Mouse (Mus musculus) v-Abl transformed pro-B cells (cell line): ENCODE data around the gene Acot2.
"Not testable (repeated sequence)": the region's sequence is repeated elsewhere in the genome, so short reads cannot be mapped to it uniquely, and the experiment has no call there.

Experiments used
- in situ Hi-C, 2 experiments: fragments of 400-800 bp; cut with MboI; formaldehyde crosslinking; loops; one replicate each; pipeline ENCODE4 v1.15.1; 2025; ENCODE audit not compliant: unreplicated experiment in 2 of 2

The Acot2 gene

DNA sequence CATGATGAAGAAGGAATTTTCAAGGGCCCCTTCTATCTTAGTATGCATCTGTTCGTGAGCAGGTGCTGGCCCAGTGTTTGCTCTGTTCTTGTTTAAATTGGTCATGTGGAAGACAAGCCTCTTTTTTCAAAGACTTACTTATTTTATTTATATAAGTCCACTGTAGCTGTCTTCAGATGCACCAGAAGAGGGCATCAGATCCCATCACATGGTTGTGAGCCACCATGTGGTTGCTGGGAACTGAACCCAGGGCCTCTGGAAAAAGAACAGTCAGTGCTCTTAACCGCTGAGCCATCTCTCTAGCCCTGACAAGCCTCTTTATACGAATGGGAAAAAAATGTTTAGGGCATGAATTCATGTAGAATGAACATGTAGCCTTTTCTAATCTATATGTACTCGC lies 1.7 kb downstream of the Acot2 start:
- in situ Hi-C loops = no loop called here

DNA sequence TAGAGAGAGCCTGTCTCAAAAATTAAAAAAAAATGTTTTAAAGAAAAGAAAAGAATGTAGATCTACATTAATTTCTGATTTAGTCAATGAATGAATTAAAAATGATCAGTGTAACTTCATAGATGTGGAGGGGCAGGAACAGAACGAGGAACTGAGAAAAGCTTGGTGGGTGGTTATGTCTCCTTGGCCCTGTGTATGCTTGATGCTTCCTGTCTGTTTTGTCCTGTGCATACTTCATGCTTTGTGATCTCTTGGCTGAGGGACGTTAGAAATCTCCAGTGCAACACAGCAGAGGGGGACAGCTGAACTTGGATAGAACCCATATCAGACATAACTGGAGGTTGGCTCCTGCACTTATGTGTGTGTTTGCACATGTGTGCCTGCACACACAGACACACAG lies 9.6 kb downstream of the Acot2 start:
- in situ Hi-C loops = no loop called here

DNA sequence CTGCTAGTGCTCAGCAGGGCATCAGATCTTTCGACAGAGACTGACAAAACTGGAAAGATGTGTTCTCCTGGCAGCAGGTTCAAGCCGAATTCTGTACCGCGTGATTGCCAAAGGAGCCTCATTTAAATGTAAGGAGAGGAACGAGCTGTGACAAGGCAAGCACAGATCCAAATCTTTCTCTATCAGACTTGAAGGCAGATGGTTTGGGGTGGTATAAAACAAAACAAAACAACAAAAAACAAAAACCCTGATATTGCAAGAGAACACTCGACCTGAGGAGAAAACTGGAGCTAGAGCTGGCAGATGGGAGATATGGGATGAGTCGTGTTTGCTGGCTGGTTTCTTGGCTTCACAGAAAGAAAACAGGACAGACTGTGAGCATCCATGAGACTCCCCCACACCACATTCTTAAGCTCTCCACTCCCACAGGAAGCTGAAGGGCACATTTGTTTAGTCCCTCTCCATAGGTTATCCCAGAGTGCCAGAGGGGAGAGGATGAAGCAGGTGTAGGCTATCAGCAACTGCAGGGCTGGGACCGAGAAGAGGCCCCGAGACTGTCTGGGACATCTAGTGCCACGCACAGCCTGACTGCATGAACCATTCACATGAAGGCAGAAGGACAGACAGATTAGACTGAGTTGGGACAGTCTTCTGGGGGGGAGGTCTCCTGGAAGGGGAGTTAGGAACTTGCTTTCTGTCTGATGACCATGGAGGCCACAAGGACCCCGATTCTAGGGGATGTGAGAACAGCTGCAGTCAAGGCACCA lies 10.9 kb downstream of the Acot2 start:
- in situ Hi-C loops = no loop called here

DNA sequence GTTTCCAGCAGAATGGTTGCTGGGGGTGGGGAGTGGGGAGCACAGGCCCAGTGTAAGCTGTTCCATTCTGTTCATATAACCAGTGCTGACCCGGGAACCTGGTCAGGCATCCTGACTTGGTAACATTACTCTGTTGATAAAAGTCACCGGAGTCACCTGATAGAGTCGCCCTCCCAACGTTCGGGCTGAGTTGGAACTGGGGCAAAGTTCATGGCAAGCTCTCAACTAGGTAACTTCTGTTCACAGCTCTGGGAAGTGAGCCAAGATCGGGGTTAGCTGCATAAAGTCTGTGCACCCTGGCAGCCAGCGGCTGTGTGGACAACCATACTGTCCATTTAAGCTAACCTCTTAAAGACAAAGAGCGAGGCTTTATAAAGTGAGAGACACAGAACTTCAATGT lies 11.6 kb downstream of the Acot2 start:
- in situ Hi-C loops = not testable (repeated sequence)

DNA sequence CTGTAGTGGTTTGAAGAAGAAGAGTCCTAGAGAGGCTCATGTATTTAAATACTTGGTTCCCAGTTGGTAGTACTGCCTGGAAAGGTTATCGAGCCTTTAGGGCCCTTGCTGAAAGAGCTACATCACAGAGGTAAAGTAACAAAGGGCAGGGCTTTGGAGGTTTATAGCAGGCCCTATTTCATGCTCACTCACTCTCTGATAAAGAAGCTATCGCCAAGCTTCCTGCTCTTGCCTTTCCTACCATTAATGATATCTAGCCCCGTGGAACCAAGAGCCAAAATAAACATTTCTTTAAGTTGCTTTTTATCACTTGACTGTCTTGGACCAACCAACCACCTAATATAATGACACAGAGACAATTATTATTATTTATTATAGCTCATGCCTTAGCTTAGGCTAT lies 12.8 kb downstream of the Acot2 start:
- in situ Hi-C loops = no loop called here

DNA sequence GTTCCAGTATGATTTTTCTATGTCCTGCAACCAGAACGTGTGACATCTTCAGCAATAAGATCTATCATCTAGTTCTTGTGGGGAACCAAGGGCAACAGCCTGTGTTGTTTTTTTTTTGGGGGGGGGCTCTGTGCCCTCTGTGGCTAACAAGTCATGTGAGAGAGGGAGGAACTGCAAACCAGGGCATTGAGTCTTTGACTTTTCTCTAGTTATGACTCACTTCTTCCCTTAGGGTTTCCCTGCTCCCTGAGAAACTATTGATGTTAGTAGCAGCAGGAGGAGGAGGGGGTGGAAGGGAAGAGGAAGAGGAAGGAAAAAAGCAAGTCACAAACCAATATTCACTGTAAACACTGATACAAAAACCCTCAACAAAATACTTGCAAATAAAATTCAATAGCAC lies 16.2 kb downstream of the Acot2 start:
- in situ Hi-C loops = no loop called here

DNA sequence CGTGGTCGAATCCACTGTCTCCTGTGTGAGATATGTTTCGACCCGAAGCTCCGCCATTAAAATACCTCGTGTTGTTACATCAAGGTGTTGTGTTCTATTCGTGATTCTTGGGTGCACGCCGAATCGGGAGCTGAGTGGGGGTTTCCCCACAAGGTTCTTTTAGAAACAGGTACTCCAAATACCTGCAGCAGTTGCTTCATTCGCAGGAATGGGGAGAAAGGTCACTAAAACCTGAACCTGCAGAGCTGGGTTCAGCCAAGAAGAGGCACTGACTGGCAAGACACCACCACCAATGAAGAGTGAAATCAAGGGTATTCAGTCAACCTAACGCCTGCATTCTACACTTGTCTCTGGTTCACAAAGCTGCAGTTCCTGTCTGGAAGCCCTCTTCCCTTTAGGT lies 20.6 kb downstream of the Acot2 start:
- in situ Hi-C loops = no loop called here

DNA sequence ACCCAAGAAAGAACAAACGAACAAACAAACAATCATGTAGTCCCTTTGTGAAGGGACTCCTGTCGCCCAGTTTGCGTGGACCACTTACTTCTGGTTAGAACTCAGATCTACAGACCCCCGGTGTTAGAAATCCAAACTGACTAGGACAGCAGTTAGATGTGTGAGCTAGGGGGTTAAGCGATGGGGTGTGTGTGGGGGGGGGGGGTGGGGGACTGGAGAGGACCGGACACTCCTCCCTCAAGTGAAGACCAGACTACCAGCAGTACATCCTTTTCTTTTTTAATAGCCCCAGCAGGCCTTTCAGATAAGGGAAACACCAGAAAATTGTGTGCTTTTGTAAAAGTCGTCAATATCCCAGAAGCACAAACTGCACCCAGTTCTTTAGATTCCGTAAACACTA lies 21.1 kb downstream of the Acot2 start:
- in situ Hi-C loops = no loop called here

DNA sequence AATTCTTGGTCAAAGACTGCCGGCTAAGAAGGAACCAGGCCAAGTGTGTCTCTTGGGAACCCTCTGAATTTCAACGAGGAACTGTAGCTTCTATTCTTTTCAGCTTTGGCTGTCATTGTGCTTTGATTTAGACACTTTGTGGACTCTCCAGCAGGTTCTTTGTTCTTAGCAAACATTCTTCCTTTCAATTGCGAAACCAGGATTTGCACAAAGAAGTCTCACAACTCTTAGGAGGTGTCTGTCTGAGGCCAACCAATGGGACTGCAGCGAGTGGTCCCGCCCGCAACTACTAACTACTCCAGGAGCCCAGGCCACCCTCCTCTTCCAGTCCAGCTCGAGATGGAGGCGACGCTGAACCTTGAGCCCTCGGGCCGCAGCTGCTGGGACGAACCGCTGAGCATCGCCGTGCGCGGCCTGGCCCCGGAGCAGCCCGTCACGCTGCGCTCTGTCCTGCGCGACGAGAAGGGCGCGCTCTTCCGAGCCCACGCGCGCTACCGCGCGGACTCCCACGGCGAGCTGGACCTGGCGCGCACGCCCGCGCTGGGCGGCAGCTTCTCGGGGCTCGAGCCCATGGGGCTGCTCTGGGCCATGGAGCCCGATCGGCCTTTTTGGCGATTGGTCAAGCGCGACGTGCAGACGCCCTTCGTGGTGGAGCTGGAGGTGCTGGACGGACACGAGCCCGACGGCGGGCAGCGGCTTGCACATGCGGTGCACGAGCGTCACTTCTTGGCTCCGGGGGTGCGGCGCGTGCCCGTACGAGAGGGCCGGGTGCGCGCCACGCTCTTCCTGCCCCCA lies 21.7 kb downstream of the Acot2 start, which contains the start of gene Acot1:
Gene Acot1 (plus strand): TSS at position 320 of the 795 bp plus-strand sequence.
- in situ Hi-C loops = not testable (repeated sequence)

DNA sequence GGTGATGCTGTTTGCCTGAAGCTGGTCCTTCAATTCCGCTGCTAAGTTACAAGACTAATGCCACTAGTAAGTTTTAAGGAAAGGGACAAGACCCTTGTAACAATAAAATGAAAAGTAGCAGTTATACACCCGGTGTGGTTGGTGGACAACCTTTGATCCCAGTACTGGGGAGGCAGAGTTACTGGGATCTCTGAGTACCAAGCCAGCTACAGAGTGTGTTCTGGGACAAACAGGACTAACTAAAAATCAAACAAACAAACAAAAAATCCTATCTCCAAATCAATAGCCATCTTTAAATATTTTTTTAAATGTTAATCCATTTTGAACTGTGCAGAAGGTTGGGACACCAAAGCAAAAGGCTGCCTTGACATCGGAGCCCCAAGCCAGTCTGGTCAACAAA lies 22.5 kb downstream of the Acot2 start:
- in situ Hi-C loops = no loop called here

DNA sequence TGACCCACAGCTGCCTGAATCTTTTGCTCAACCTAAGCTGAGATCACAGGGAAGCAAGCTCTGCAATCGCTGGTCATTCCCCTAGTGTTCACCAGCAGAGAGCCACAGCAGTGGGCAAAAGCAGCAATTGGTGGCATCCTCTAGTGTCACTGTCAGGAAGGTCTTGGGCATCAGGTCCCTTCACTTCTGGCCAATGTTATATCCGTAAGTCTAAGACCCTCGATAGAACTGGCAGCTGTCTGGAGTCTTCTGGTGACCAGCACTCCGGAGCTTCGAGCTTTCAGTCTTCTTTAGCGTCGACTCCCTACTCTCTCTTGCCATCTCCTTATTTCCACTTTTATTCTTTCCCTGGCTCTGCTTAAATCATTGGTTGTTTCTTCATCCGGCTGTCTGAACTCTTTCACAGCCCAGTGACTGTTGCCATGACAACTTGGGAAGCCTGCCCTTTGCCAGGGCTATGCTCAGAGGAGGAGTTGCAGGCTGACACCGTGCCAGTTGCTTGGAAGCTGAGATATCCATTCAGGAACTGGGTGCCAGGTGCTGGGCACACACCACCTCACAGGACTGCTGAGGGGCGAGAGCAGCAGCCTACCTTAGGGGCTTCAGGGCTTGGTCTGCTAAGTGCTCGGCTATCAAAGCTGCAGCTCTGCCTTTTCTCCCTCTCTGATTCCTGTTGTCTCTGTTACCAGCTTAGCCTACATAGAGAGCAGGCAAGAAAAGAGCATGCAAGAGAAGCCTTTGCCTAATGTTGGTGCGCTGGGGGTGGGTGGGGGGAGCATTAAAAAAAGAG lies 23.8 kb downstream of the Acot2 start:
- in situ Hi-C loops = no loop called here

DNA sequence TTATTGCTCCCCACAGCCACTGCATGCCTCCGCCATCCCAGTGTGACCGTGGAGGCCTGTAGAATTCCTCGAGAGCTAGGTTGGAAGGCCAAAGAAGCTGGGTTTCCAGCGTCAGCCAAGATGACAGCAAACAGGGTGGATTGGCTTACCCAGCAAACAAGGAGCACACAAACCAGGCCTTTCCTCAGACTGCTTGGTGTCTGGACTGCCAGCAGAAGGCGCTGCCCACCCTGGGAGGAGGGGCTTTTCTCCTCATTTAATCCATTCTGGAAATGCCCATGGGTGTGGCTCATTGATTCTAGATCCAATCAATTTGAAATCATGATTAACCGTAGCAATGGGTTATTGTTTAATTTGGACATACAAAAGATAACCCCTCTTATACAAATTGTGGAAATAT lies 25.5 kb downstream of the Acot2 start:
- in situ Hi-C loops = no loop called here

DNA sequence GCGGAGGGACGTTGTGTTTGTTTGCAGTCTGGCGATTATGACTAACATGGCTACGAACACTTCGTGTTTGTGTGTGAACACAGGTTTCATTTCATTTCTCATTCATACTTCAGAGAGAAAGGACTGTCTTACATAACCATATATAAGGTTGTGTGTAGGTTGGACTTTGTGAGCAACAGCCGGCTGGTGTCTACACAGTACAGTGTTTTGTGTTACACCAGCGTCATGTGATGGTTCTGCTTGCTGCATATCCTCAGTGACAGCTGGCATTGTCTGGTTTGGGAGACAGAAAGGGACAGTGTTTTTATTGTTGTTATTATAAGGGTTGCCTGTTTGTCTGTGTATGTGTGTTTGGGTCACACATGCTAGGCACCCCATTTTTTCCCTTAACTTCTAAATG lies 26.0 kb downstream of the Acot2 start:
- in situ Hi-C loops = no loop called here

DNA sequence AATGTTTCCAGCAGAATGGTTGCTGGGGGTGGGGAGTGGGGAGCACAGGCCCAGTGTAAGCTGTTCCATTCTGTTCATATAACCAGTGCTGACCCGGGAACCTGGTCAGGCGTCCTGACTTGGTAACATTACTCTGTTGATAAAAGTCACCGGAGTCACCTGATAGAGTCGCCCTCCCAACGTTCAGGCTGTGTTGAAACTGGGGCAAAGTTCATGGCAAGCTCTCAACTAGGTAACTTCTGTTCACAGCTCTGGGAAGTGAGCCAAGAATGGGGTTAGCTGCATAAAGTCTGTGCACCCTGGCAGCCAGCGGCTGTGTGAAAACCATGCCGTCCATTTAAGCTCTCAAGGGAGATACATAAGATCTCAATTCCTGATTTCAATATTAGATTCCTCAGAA lies 32.9 kb downstream of the Acot2 start:
- in situ Hi-C loops = not testable (repeated sequence)

DNA sequence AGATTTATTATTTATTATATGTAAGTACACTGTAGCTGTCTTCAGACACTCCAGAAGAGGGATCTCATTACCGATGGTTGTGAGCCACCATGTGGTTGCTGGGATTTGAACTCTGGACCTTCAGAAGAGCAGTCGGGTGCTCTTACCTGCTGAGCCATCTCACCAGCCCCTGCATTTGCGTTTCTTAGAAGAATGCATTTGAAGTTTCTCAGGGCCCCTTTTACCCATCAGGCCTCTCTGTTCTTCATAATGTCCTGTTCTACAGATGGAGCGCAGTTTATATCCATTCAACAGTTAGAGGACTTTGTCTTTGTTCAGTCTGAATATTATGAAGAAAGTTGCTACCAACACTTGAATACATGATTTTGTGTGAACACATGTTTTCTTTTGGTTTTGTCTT lies 34.6 kb downstream of the Acot2 start:
- in situ Hi-C loops = not testable (repeated sequence)

DNA sequence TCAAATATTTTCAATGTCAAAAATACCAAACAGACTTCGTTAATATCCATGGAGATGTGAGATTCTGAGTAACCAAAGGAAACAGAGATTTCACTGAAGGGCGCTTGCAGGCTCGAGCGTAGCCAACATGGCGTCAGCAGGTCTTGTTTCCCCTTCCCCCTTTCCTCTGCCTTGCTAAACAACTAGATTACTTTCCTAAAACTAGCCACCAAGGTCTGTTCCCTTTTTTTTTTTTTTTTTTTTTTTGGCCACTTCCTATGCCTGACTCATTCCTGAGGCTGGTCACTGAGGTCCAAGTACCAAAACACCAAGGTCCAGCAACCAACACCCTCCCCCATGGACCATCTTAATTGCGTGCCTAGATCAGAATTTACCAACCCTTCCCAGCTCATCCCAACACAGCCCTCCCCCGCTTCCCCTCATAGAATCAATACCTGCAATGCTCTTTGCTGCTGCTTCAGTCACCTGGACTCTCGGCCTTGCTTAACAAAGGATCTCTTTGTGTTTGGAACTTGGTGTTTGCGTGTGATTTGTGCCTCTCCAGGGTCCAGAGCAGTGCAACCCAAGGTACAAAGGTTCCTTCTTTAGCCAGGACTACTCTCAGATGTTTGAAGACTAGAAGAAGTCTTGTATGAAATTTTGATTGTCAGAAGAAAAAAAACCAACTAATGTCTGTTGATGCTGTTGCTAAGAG lies 35.5 kb downstream of the Acot2 start:
- in situ Hi-C loops = no loop called here

DNA sequence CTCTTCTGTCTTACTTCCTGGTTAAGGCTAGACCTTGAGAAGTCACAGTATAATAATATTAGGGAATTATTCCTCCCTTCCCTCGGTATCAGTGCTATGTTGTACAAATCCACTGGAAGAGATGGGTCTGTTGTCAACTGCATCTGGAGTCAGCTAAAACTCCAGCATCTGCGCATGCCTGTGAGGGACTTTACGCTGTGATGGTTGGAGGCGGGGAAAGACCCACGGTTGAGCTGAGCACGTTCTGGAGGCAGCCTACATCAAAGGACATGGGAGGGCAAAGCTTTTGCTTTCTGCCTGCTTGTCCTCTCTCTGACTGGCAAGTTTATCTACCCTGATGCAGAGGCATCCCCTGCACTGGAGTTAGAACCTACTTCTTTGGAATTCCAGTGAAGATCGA lies 38.2 kb downstream of the Acot2 start:
- in situ Hi-C loops = loop anchor here in 1 of 2 experiments (5.0 to 25.0 kb wide), 2 partner anchors 54 to 314 kb away; no protein-coding TSS in a partner anchor

DNA sequence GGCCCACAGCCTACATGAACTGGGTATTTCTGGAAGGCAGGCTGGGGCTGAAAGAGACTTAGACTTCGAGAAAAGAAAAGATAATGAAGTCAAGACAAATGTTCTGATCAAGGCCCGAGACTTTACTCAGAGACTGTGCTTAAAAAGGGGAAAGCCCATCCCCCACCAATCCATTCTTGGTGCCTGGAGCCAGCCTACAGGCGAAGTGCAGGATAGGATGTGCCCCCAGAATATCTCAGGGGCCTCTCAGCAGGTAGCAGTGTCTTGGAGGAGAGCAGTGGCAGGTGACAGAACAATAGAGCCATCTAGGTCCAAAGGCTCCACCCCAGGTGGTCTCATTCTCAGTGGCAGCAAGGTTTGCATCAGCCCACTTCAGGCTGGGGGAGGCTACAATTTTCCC lies 40.7 kb downstream of the Acot2 start:
- in situ Hi-C loops = loop anchor here in 1 of 2 experiments (5.0 to 25.0 kb wide), 2 partner anchors 56 to 316 kb away; no protein-coding TSS in a partner anchor

DNA sequence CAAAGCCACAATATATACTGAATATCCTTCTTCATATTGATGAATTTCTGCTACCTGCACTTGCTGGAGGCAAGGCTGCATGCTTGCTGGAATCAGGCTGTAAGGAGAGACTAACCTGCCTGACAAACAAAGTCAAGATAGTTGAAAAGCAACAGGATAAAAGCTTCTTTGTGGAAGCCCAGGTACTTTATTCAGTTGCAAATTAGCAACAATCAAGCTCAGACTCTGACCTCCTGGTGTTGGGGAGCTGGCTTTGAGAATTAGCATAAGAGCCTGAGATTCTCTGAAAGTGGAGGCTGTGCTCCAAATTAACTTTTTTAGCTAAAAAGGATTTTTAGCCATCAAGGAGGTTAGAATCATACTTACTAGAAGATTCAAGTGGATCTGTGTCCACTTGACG lies 41.4 kb downstream of the Acot2 start:
- in situ Hi-C loops = loop anchor here in 1 of 2 experiments (5.0 to 25.0 kb wide), 2 partner anchors 57 to 317 kb away; no protein-coding TSS in a partner anchor

DNA sequence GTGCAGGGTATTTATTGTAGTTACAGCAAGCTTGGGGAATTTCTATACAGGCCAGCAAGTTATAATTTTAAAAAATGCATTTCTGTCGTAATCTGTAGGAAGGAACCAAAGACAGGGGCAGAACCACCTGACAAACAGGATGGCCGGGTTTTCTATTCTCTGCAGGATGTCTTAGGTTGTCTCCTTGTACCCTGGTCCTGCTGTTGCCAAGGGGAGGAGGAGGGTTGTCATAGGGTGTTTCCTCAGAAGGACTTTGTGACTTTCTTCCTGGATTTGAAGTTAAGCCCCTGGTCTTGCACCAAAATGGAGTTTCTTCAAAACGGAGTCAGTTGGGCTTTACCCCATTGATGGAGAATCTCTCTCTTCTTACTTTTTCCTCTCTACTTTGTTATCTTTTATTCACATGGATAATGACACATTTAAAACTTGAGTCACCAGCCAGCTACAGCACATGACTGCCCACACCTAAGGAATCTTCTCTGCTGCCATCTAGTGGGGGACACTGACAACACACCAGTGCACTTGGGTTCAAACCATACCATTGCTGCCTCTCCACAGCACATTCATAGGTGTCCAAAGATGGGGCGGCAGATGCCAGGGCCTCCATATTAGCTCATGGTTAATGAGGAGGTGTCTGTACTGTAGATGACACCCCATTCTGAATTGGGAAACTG lies 43.1 kb downstream of the Acot2 start:
- in situ Hi-C loops = loop anchor here (5.0 to 25.0 kb wide), 2 partner anchors 58 to 318 kb away; no protein-coding TSS in a partner anchor
